Mouse (Mus musculus): ENCODE measurements around the gene Syn2. TPM values are rescaled to one million over a fixed set of nuclear protein-coding genes. Genes with fewer than 3 reads are reported as not detected.

The Syn2 gene
- total RNA-seq, 1 experiment from 2014 or later: not detected

DNA sequence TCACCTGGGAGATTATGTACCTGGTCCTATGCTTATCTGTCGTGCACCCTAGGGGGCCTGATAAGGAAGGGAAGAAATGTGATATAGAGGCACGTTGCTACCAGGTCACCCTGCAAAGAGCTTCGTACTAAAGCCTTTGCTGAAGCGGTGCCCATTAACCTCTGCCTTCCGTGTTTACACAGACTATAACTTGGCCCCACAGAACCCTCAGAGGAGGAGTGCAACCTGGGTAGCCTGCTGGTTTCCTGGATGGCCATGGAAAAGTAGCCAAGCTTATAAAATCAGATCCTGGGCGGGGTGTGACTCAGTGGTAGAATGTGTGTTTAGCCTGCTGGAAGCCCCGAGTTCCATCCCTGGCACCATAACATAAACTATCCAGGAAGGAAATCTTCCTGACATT, 179.2 kb downstream of the Syn2 start:
- ATAC-seq (replicated peaks in 1 of 2; ENCODE audit: insufficient read depth in 1 of 2, low FRiP score in 2 of 2, low TSS enrichment in 1 of 2, low read depth in 1 of 2, poor library complexity in 2 of 2, severe bottlenecking in 2 of 2): no peak

DNA sequence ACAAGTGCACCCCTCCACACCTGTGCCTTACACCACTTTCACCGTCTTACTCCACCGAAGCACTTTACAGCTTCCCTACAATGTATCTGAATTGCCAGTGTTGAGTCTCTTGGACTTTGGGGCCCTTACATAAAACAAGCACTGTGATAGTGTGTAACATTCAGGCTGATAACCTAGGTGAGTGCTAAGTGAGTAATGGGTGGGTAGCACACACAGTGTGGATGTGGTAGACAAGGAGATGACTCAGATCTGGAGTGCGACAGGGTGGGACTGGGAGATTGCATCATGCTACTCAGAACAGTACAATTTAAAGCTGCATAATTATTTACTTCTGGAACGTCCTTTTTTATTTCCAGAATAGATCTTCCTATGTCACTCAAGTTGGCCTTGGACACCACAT, 181.1 kb downstream of the Syn2 start:
- ATAC-seq (replicated peaks in 1 of 2; ENCODE audit: insufficient read depth in 1 of 2, low FRiP score in 2 of 2, low TSS enrichment in 1 of 2, low read depth in 1 of 2, poor library complexity in 2 of 2, severe bottlenecking in 2 of 2): no peak

DNA sequence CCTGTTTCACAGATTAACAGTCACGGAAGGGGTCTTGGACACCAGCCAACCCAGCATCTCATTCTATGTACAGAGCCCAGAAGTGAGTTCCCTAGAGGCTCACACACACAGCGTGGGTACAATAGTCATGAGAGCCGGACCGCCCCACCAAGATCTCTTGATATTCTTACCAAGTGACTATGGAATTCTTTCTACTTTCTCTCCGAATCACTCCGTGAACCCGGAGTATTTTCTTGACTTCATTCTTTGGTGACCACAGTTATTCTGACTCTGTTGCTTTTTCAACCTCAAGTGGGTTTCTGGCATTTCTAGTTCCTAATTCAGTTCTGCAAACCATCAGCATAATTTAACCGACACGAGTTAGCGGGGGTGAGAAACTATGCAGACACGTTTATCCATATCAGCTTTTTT, 182.1 kb downstream of the Syn2 start:
- ATAC-seq (replicated peaks in 1 of 2; ENCODE audit: insufficient read depth in 1 of 2, low FRiP score in 2 of 2, low TSS enrichment in 1 of 2, low read depth in 1 of 2, poor library complexity in 2 of 2, severe bottlenecking in 2 of 2): no peak

DNA sequence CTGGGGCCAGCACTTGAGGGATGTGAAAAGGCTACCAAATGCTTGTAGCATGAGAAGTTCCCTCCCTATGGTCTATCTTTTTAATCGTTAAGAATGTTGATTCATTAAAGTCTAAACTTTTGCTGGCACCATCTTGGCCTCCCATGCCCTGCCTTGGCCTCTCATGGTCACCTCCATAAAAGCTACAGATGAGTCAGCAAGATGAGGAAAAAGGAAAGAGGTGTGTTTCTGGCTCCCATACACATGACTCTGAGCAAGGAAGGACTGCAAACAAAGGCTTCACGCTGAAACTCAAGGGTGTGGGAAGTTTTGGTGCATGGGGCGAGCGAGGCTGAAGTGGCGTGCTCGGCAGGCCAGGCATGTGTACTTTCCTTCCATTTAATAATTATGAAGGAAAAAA, 184.1 kb downstream of the Syn2 start:
- ATAC-seq (replicated peaks in 1 of 2; ENCODE audit: insufficient read depth in 1 of 2, low FRiP score in 2 of 2, low TSS enrichment in 1 of 2, low read depth in 1 of 2, poor library complexity in 2 of 2, severe bottlenecking in 2 of 2): no peak

DNA sequence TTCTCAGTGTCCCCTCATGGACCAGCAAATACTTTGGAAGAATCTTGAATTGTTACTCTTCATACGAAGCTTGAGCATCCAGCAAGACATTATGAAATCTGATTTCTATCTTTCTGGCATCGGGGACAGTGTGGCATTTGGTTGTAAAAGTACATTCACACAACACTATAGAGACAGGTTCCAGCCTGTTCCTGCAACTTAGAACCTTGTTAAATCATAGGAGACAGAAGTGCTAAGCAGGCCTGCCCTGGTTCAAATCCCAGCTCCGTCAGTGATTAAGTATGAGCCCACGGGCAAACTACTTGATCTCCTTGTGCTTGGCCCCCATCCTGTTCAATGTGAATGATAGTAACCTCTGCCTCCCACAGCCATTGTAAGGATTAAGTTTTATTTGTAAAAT, 185.0 kb downstream of the Syn2 start:
- no peak for ATAC-seq (replicated peaks in 1 of 2; ENCODE audit: insufficient read depth in 1 of 2, low FRiP score in 2 of 2, low TSS enrichment in 1 of 2, low read depth in 1 of 2, poor library complexity in 2 of 2, severe bottlenecking in 2 of 2)

DNA sequence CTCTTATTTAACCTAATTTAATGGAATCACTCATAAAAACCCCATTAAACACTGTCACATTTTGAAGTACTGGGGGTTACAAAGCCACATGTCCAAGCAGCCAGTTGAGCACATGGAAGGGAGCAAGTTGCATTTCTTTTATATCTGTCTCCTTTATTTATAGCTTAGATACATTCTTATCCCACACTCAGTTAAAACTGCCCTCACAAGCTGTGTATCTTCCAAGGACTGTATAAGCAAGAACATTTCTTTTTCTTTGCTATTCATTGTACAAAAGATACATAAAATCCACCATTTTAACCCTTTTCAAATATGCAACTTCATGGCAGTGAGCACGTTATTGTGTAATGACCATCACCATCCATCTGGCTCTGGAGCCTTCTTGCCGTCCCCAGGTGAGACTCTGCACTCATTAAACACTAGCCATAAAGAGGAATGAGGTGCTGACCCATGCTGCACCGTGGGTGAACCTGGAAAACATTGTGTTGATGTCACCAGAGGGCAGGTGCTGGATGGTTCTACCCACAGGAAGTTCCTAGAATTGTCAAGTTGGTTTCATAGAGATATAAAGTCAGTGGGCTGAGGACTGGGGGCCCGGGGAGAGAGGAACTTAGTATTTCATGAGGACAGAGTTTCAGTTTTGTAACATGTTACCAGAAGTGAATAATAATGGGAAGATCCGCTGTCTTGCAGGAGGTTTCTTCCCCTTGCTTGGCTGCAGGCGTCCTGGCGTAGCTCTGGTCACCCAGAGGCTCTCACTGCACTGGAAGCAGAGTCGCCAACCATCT, 186.4 kb downstream of the Syn2 start:
- ATAC-seq (replicated peaks in 1 of 2; ENCODE audit: insufficient read depth in 1 of 2, low FRiP score in 2 of 2, low TSS enrichment in 1 of 2, low read depth in 1 of 2, poor library complexity in 2 of 2, severe bottlenecking in 2 of 2): no peak

DNA sequence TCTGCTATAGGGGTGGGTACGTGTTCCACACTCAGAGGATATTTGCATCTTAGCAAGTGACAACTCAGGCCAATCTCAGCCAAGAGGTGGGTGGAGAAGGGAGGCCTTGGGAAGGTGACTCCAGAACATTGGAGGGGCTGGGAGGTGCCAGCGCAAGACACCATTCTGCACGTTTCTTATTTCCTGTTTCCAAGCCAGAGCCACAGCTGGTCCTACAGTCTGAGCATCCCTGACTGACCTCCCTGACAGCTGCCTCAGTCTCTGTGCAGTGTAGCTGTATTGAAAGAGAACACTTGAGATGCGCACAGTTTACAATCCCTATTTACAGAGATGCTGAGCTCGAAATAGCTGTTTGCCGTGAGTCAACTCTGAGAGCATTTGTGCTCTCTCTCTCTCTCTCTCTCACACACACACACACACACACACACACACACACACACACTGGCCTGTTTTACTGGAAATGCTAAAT, 187.2 kb downstream of the Syn2 start:
- ATAC-seq (replicated peaks in 1 of 2; ENCODE audit: insufficient read depth in 1 of 2, low FRiP score in 2 of 2, low TSS enrichment in 1 of 2, low read depth in 1 of 2, poor library complexity in 2 of 2, severe bottlenecking in 2 of 2): no peak

DNA sequence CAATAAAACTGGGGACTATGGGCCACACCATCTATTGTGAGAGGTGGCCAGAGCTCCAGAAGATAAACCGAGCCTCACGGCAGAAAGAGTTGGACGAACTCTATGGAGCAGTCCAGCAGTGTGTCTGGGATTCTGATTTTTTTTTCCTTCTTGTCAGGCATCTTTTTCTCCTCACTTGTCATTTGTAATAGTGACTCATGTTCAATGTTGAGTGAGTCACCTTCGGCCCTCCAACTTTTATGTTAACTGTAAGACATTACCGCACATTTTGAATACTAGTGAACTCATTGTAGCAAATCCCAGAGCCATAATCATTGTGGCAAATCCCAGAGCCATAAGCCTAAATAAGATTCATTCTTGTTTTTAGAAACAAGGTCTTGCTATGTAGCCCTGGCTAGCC, 188.3 kb downstream of the Syn2 start:
- no peak for ATAC-seq (replicated peaks in 1 of 2; ENCODE audit: insufficient read depth in 1 of 2, low FRiP score in 2 of 2, low TSS enrichment in 1 of 2, low read depth in 1 of 2, poor library complexity in 2 of 2, severe bottlenecking in 2 of 2)

DNA sequence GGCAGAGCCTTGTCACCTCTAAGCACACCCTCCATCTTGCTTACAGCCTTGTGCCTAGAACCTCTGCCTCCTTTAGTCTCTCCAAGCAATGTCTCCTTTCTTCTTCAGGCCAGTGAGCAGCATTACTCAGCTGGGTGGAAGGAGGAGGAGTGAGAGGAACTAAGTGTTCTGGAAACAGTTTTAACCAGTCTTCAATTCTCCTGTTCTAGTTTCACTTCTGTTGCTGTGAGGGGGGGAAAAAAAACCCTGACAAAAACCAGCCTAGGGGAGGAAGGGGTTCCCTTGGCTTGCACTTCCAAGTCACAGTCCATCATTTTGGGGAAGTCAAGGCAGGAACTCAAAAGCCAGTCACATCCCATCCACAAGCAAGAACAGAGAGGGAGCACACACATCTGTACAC, 196.3 kb downstream of the Syn2 start:
- ATAC-seq (replicated peaks in 1 of 2; ENCODE audit: insufficient read depth in 1 of 2, low FRiP score in 2 of 2, low TSS enrichment in 1 of 2, low read depth in 1 of 2, poor library complexity in 2 of 2, severe bottlenecking in 2 of 2): no peak

Other genes with a start within 250 kb of the Syn2 start
- gene Vgll4, start 164.9 kb upstream of the Syn2 start, total RNA-seq (2017): 74.5 and 80.5 TPM in 2 replicates
- 31.2 and 53.1 TPM in 2 replicates for gene Tamm41, start 97.0 kb upstream of the Syn2 start, total RNA-seq (2017)
- not detected in 2 replicates for gene Gm17482, start 92.4 kb downstream of the Syn2 start, total RNA-seq (2017)
- gene Timp4, start 117.3 kb downstream of the Syn2 start, total RNA-seq (2017): not detected in 2 replicates
- 0.50 and 2.0 TPM in 2 replicates for gene Pparg, start 226.0 kb downstream of the Syn2 start, total RNA-seq (2017)